Mouse (Mus musculus) liver, embryonic 11.5 days (tissue): ENCODE data around the gene Rassf3. TPM values are rescaled to one million over a fixed set of nuclear protein-coding genes. Genes with fewer than 3 reads are reported as not detected.

Source experiments
- ATAC-seq: fragments of 200-750 bp; cut with Nextera tagmentation; replicated peaks from 2 replicates; pipeline ENCODE4 v1.8.0; 2017; ENCODE audit warnings: moderate number of reproducible peaks, mild to moderate bottlenecking, moderate TSS enrichment, moderate library complexity; ENCODE audit not compliant: low FRiP score
- DNase-seq: peaks from one replicate; pipeline ENCODE4 v3.0.0-alpha.2; 2017; ENCODE audit warnings: low spot score
- H3K27ac ChIP-seq: fragments of 300-500 bp; sonication (generic); 2 replicates; pipeline ENCODE4 v1.5.1; 2014; ENCODE audit warnings: mild to moderate bottlenecking, low read depth, low read length, control low read depth
- H3K27me3 ChIP-seq: fragments of 300-500 bp; sonication (generic); replicated peaks from 2 replicates; pipeline ENCODE4 v1.6.1; 2014; ENCODE audit warnings: low read length, mixed read lengths; ENCODE audit not compliant: control insufficient read depth, insufficient read depth
- H3K36me3 ChIP-seq: fragments of 300-500 bp; sonication (generic); 2 replicates; pipeline ENCODE4 v1.6.1; 2014; ENCODE audit warnings: mild to moderate bottlenecking, low read length, moderate library complexity, mixed read lengths; ENCODE audit not compliant: control insufficient read depth, insufficient read depth
- H3K4me1 ChIP-seq: fragments of 300-500 bp; sonication (generic); replicated peaks from 2 replicates; pipeline ENCODE4 v1.6.1; 2014; ENCODE audit warnings: low read length, mixed read lengths; ENCODE audit not compliant: control insufficient read depth, insufficient read depth
- H3K4me2 ChIP-seq: fragments of 300-500 bp; sonication (generic); 2 replicates; pipeline ENCODE4 v1.6.1; 2014; ENCODE audit warnings: mild to moderate bottlenecking, control low read depth, moderate library complexity
- H3K4me3 ChIP-seq: fragments of 300-500 bp; sonication (generic); 2 replicates; pipeline ENCODE4 v1.5.1; 2014; ENCODE audit warnings: low read depth, low read length, control low read depth
- H3K9ac ChIP-seq: fragments of 300-500 bp; sonication (generic); 2 replicates; pipeline ENCODE4 v1.6.1; 2014; ENCODE audit warnings: low read depth, low read length, control low read depth
- H3K9me3 ChIP-seq: fragments of 300-500 bp; sonication (generic); 2 replicates; pipeline ENCODE4 v1.6.1; 2016; ENCODE audit warnings: low read length, inconsistent platforms, mixed read lengths; ENCODE audit not compliant: control insufficient read depth
- WGBS: fragments of 180-500 bp; shearing (Covaris S2); extraction: QIAGEN DNeasy Blood & Tissue Kit; methylation state at CpG from one replicate; pipeline ENCODE4 v1.1.7; 2014; 5-methylcytosine and 5-hydroxymethylcytosine counted together
- polyA plus RNA-seq: library from polyadenylated mRNA; unstranded; fragments of >200 nt; fragmentation: Nextera tagmentation; extraction: Ambion mirVana; gene quantifications from 2 replicates; pipeline ENCODE4 v1.2.1, GENCODE M21; 2014

Rassf3 gene
- polyA plus RNA-seq, 1 experiment from 2014 or later: 14.0 TPM

DNA sequence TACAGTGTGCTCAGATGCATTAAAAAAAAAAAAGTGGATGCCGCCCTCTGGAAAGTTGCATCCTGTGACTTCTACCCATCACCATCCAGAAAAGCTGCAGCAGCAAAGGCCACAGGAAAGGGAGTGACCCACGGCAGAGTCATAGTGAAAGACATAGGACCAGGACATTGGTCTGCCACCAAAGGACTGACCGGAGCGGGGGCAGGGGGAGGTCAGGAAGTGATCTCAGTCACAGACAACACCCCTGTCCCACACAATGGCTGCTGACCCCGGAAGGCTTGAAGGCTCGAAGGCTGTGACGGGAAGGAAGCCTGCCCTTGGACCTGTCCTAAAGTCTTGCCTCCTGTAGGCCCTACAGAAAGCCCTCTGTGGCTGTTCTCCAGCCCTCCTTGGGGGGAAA, 75.1 kb downstream of the Rassf3 start:
- Histone ChIP-seq H3K27ac (no peak overlapping the region), H3K36me3 (0 out of 2 replicates have a peak, but pooled peaks cover 2% of the 10 kb centered on the region), H3K4me3 (no peak overlapping the region), H3K9ac (no peak overlapping the region), H3K27me3 (no peaks in the 10 kb centered on the region), H3K4me1 (no peaks in the 10 kb centered on the region), H3K9me3 (no peaks in the 10 kb centered on the region), H3K4me2 (no peak overlapping the region)
- ATAC-seq (no peak; the same call in 1 of the 2 replicates), DNase-seq (no peak)
- WGBS: 68% methylated on average over 7 of the region's 7 CpGs

DNA sequence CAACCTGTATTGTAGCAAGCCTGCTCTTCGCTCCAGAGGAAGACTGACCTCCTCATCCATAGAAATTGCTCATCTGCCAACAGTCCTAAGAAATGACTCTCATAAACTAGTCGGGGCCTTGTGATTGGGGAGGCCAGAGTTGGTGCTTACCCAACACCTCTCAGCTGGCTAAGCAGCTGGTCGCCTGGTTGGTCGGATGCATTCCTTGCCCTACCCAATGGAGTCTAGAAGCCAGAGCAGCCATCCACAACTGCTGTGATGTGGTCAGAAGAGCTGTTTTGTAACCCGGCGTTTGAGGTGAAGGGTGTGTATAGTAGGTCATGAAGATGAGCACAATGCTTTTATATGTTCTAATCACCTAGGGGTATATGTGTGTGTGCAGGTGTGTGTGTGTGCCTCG, 77.5 kb downstream of the Rassf3 start:
- no peak overlapping the region for H3K9ac ChIP-seq
- no peak overlapping the region for H3K4me3 ChIP-seq
- H3K4me2 ChIP-seq: no peak overlapping the region
- DNase-seq (no peak), ATAC-seq (no peak)
- no peaks in the 10 kb centered on the region for H3K9me3 ChIP-seq
- peaks cover 16% of the 10 kb centered on the region; the same call in 1 of the 2 replicates for H3K36me3 ChIP-seq
- H3K4me1 ChIP-seq: no peaks in the 10 kb centered on the region; the same call in 1 of the 2 replicates
- H3K27ac ChIP-seq: no peak overlapping the region
- no peaks in the 10 kb centered on the region for H3K27me3 ChIP-seq
- 81% methylated on average over 7 of the region's 7 CpGs for whole genome bisulfite sequencing

- Histone ChIP-seq H3K9ac (no peak overlapping the region), H3K4me3 (no peak overlapping the region), H3K9me3 (no peaks in the 10 kb centered on the region), H3K27ac (no peak overlapping the region), H3K27me3 (no peaks in the 10 kb centered on the region), H3K36me3 (peaks cover 24% of the 10 kb centered on the region), H3K4me2 (no peak overlapping the region), H3K4me1 (no peaks in the 10 kb centered on the region; the same call in 1 of the 2 replicates)
- ATAC-seq: no peak
- 84% methylated on average over 20 of the region's 20 CpGs for WGBS
- no peak for DNase-seq
These were observed 80.5 kb downstream of the Rassf3 start for GRCm38 (mm10) chr10:121395542-121396176.

DNA sequence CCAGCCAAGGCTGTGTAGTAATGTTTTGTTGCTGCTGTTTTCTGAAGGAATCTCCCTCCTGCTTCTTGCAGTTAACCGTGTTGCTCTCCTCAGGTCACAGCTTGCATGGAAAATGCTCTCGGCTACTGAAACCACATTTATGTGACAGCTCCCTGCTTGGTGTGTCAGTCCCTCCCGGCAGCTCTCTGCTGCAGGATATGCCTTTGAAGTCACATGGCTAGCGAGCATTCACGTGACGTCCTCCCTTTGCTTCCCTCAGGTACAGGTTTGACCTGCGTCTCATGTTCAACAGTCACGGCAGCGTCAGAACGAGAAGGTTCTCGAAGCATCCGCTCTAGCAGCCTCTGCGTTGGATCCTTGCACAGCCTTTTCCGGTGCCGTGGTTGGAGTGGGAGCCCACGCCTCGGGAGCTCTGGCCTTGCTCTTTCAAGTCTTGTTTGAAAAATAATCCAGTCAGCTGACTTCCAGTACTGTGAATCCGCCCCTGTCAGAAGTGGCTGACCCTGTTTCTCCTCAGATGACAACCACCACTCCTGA, 81.3 kb downstream of the Rassf3 start:
- no peaks in the 10 kb centered on the region for H3K27me3 ChIP-seq
- no peak for DNase-seq
- H3K4me3 ChIP-seq: no peak overlapping the region
- no peak for ATAC-seq
- H3K27ac ChIP-seq: no peak overlapping the region
- H3K9me3 ChIP-seq: no peaks in the 10 kb centered on the region
- H3K36me3 ChIP-seq: peaks cover 24% of the 10 kb centered on the region
- no peak overlapping the region for H3K9ac ChIP-seq
- H3K4me1 ChIP-seq: no peaks in the 10 kb centered on the region; the same call in 1 of the 2 replicates
- no peak overlapping the region for H3K4me2 ChIP-seq
- WGBS: 81% methylated on average over 18 of the region's 18 CpGs

- no peak overlapping the region for H3K4me2 ChIP-seq
- no peak for DNase-seq
- H3K9me3 ChIP-seq: no peaks in the 10 kb centered on the region
- H3K4me1 ChIP-seq: no peaks in the 10 kb centered on the region; the same call in 1 of the 2 replicates
- no peak overlapping the region for H3K27ac ChIP-seq
- no peaks in the 10 kb centered on the region for H3K27me3 ChIP-seq
- no peak overlapping the region for H3K9ac ChIP-seq
- peaks cover 25% of the 10 kb centered on the region for H3K36me3 ChIP-seq
- no peak for ATAC-seq
- no peak overlapping the region for H3K4me3 ChIP-seq
- 88% methylated on average over 6 of the region's 6 CpGs for WGBS
These were observed 81.9 kb downstream of the Rassf3 start for GRCm38 (mm10) chr10:121394270-121394669.

DNA sequence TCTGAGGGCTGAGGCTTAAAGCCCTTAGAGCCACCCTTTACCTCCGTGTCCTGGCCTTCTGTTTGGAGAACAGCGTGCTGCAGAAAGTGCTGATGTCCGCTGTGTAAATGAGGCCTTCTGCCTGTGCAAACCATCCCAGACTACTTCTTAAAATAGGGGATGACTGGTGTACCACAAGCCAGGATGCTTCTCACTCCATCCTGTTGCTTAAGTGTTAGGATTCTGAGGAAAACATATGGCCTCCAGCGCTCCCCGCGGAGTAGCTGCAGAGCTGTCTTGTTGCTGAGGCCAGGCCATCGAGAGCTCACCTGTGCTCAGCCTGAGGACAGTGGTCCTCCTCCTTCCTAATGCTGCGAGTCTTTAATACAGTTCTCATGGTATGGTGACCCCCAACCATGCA, 84.2 kb downstream of the Rassf3 start:
- no peak overlapping the region for H3K4me3 ChIP-seq
- no peak overlapping the region for H3K9ac ChIP-seq
- ATAC-seq (no peak), DNase-seq (no peak)
- H3K27ac ChIP-seq: no peak overlapping the region
- H3K27me3 ChIP-seq: no peaks in the 10 kb centered on the region
- no peak overlapping the region for H3K4me2 ChIP-seq
- no peaks in the 10 kb centered on the region; the same call in 1 of the 2 replicates for H3K4me1 ChIP-seq
- 86% methylated on average over 8 of the region's 8 CpGs for WGBS
- H3K36me3 ChIP-seq: peaks cover 30% of the 10 kb centered on the region
- no peaks in the 10 kb centered on the region for H3K9me3 ChIP-seq

GRCm38 (mm10) chr10:121390602-121391001, 85.5 kb downstream of the Rassf3 start:
- Histone ChIP-seq H3K4me1 (no peaks in the 10 kb centered on the region; the same call in 1 of the 2 replicates), H3K9ac (no peak overlapping the region), H3K4me3 (no peak overlapping the region), H3K36me3 (peaks cover 30% of the 10 kb centered on the region), H3K27me3 (no peaks in the 10 kb centered on the region), H3K9me3 (no peaks in the 10 kb centered on the region), H3K4me2 (no peak overlapping the region), H3K27ac (no peak overlapping the region)
- DNase-seq (no peak), ATAC-seq (no peak)
- 84% methylated on average over 10 of the region's 10 CpGs for WGBS

DNA sequence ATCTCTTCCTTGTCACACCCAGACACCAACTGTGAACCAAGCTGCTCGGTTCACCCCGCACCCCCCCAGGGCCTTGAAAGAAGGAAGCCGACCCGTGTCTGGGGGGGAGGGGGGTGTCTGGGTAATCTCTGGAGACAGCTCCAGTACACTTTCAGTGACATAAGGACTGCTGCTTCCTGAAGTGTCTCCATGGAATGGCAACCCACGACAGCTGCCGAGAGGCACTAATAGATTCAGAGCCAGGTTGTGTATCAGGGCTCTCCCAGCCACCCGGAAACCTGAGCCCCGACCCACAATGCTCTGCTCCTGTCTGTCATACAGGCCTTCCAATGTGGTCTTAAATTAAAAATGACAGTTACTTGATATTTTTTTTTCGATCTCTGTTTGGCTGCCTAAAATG, 89.8 kb downstream of the Rassf3 start:
- ATAC-seq (no peak), DNase-seq (no peak)
- WGBS: 72% methylated on average over 9 of the region's 9 CpGs
- Histone ChIP-seq H3K4me3 (no peak overlapping the region), H3K36me3 (peaks cover 7% of the 10 kb centered on the region; the same call in 1 of the 2 replicates), H3K9ac (no peak overlapping the region), H3K4me1 (no peaks in the 10 kb centered on the region), H3K27ac (no peak overlapping the region), H3K9me3 (no peaks in the 10 kb centered on the region), H3K27me3 (no peaks in the 10 kb centered on the region), H3K4me2 (no peak overlapping the region)

DNA sequence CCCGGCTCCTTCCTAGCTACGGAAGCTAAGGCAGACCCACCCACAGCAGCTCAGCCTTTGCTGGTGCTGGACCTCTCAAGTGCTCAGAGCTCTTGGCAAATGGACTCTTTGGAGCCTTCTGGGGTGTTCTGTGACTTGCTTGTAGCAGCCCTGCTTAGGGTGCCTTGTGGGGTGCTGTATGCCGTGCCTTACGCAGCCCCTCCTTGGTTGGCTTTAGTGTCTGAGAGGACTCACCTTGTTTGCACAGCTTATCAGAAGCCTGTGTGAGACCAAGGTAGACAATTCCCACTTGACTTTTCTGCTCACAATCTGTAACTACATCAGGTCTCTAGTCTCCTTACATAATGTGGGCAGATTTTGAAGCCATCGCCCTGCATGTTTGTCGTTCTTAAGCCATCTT, 90.5 kb downstream of the Rassf3 start:
- no peak overlapping the region for H3K27ac ChIP-seq
- ATAC-seq: no peak

More for the DNA sequence above, 90.5 kb downstream of the Rassf3 start:
- Histone ChIP-seq H3K27me3 (no peaks in the 10 kb centered on the region), H3K4me3 (no peak overlapping the region), H3K9me3 (no peaks in the 10 kb centered on the region), H3K4me1 (no peaks in the 10 kb centered on the region), H3K9ac (no peak overlapping the region), H3K36me3 (peaks cover 13% of the 10 kb centered on the region; the same call in 1 of the 2 replicates), H3K4me2 (no peak overlapping the region)
- no peak for DNase-seq
- 89% methylated on average over 6 of the region's 6 CpGs for WGBS
